Mouse (Mus musculus): Measurements from ENCODE around the gene P2rx3. TPM values are rescaled to one million over a fixed set of nuclear protein-coding genes. Genes with fewer than 3 reads are reported as not detected.

P2rx3 gene
- total RNA-seq (2021), result 1 to 10 TPM; 1.9 to 2.1 TPM
- long read RNA-seq, experiment 1, result 0 reads
- long read RNA-seq, experiment 2, result 0 reads

DNA sequence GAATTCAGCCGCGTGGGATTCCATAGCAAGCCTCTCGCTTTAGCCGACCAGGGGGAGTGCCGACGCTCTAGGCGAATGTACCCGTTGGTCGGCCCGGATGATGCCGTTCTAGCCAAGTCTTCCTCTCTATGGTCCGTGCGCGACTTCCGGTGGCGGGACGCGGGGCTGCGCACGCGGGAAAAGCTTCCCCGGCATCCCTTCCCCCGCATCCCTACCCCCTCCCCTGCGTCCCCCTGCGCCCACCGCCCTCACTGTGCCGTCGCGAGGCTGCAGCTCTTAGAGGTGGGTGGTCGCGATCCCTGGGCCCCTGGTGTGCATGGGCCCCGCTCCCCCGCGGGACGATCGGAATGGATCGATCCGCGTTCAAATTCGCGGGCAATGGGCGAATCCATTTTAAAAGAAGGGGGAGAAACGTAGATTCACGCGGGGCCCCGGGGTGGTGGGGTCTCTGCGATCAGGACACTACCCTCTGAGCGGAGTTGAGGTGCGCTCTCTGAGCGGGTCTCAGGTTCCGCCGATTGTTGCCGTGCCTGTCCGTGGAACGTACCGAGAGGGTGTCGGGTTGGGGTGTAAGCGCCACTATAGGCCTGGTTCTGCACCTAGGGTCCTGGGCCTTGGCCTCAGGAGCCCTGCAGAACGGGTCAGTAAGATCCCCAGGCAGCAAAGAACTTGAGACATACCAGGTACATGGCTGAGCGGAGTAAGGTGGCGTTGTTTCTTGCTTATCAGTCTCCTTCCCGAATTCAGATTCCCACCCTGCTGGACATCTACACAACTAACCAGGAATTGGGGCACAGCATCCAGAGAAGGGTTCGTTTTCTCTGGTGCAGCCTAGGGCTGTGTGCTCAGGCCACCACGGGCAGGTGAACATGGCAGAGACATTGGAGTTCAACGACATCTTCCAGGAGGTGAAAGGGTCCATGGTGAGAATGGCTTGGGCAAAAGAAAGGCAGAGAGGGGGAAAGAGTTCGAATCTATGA lies at the start of gene P2rx3, which contains the start of gene Ssrp1:
TSS of gene P2rx3 (minus strand) at position 416 of the 980 bp plus-strand sequence.
TSS of gene Ssrp1 (plus strand) at position 188 of the 980 bp plus-strand sequence.
- peak; percentile 91 to 93 for DNase-seq (ENCODE audit: low spot score in 2 of 2)

DNA sequence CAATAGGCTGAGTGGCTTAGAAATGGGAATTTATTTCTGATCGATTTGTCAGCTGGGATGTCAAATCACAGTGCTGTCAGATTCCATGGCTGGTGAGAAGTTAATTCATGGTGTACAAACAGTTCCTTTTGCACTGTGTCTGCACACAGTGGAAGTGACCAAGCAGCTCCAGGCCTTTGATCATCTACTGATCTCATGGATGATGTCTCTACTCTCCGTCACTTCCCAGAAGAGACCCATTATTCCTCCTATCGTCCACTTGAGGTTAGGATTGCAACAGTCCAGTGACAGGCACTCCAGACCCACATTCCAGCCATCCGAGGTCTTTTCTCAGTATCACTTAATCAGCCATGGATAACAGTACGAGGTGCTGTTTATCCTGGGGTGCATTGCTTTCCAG lies 36.5 kb upstream of the P2rx3 start:
- no peak for DNase-seq (ENCODE audit: low spot score in 2 of 2)

DNA sequence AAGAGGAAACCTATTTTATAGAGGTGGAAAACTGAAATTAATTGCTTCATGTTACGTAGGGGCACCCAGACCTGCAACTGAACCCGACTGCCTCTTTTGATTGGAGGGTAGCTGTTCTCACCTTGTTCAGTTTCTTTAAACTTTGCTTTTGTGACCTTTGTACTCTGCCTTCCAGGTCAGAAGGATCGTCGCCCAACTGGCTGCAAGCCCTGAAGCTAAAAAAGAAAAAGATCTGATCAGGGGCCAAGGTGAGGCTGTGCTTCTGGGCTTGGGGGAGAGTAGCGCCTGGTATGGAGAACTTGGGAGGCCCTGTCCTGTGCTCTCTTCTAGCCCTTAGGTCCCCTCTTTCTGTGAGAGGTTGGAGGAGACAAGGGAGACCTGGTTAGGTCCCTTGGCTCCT lies 34.7 kb upstream of the P2rx3 start:
- no peak for DNase-seq (ENCODE audit: low spot score in 2 of 2)

DNA sequence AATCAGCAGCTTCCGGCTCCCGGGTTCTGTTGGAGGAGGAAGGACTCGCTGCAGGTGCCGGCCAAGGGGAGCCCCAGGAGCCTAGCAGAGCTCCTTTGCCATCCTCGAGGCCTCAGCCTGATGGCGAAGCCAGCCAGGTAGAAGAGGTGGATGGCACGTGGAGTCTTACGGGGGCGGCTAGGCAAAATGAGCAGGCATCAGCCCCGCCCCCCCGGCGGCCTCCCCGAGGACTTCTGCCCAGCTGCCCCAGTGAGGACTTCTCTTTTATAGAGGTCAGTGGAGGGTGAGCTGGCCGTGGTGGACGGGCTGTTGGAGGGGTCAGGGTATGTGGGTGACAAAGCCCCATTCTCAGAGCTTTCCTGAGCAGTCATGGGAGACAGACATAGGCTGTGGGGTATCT lies 32.8 kb upstream of the P2rx3 start:
- no peak for DNase-seq (ENCODE audit: low spot score in 2 of 2)

DNA sequence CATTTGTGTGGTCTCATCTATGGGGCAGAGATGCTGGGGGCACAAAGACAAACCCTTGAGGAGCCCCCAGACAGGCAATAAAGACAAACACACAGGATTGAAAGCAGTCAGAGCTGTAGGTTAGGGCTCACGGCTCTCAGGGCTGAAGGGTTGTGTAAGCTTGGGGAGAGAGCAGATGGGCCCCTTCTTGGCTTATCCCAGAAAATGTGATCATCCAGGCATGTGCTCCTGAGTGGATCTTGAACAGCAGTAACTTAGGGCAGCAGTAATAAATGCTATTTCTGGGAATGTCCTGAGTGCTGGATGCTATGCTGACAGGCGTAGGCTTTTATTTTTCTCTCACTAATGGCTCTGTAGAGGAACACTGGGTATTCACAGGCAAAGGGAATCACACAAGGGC lies 31.4 kb upstream of the P2rx3 start:
- no peak for DNase-seq (ENCODE audit: low spot score in 2 of 2)

- DNase-seq (ENCODE audit: low spot score in 2 of 2), result no peak
Observed at GRCm38 (mm10) chr2:85067903-85068625, 30.8 kb upstream of the P2rx3 start.

DNA sequence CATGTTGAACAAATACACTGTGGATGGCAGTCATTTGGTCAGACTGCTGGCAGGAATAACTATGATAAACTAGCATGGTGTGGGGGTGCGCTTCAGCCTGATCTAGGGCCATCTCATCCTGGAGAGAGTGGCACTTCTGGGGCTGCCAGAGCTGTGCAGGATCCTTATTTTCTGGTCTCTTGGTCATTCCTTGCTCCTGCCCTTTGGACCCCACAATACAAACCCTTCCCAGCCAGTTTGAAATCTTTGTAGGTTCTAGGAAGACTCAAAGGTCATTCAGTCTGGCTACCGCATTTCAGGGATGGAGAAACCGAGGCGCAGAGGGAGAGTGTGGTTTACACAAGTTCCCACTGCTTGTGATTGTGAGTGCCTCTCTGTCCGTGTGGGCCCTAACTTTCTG lies 29.7 kb upstream of the P2rx3 start:
- no peak for DNase-seq (ENCODE audit: low spot score in 2 of 2)

DNA sequence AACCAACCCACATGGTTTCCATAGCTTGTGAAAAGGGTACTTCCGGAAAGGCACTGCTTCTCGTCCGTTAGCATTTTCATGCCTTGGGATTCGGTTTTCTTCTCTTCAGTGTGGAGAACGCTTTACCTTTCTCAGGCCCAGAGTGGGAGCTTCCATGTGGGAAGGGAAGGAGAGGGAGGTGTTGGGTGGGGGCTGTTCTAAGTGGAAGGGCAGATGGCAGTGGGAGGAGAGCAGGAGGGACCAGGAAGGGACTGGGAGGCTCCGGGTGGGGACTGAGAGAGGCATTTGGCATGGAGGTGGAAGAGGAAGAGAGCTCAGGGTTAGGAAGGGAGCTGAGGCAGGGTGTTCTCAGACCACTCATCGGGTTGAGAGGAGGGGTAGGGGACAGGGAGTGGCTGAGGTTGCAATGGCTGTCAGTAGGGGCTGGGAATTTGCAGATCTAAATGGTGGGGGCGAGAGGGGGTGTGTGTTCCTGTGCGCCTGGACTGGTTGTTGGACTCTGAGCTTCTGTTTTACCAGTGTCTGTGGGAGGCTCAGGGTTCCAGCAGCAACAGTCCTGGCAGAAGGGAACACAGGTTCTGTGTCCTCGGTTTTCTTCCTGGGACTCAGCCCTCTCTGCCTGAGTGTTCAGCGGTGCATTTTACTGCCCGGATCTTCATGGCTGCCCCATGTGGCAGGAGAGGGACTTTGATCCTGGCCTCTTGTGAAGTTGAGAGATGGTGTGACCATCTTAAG lies 28.0 kb upstream of the P2rx3 start:
- DNase-seq (ENCODE audit: low spot score in 2 of 2), result peak; percentile 62 to 77

GRCm38 (mm10) chr2:85061107-85061541 lies 23.9 kb upstream of the P2rx3 start:
- no peak for DNase-seq (ENCODE audit: low spot score in 2 of 2)

GRCm38 (mm10) chr2:85060591-85061060 lies 23.4 kb upstream of the P2rx3 start:
- DNase-seq (ENCODE audit: low spot score in 2 of 2), result no peak

DNA sequence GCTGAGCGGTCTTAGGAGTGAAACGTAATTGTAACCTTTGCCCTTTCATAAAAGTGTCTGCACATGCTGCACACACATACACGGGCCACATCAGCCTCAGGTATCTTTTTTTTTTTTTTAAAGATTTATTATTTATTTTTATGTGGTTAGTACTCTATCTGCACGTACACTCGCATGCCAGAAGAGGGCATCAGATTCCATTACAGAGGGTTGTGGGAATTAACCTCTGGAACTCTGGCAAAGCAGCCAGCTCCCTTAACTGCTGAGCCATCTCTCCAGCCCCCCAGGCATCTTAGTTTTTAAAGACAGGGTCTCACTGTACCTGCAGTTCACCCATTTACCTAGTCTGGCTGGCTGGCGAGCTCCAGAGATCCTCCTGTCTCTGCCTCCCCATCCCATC lies 22.4 kb upstream of the P2rx3 start:
- no peak for DNase-seq (ENCODE audit: low spot score in 2 of 2)

DNA sequence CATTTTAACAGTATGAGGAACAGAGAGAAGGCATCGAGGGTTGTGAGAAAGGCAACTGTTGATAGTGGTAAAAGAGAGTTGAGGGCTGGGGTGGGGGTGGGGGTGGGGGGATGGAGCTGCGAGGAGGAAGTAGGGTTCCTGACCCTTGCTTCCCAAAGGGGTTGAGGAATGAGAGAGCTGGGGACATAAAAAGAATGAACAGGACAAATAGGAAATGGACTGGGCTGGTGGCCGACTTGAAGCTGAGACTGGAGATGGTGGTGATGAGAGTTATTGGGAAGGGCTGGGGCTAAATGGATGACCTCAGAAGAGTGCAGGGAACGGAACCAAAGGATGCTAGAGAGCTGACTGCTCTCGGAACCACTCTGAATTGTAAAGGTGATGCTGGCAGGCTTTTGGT lies 19.4 kb upstream of the P2rx3 start:
- no peak for DNase-seq (ENCODE audit: low spot score in 2 of 2)

- no peak for DNase-seq (ENCODE audit: low spot score in 2 of 2)
Observed at GRCm38 (mm10) chr2:85053192-85053816, 16.0 kb upstream of the P2rx3 start.

- DNase-seq (ENCODE audit: low spot score in 2 of 2), result peak in 1 of 2 experiments; percentile 38
Observed at GRCm38 (mm10) chr2:85050746-85051145, 13.5 kb upstream of the P2rx3 start.

DNA sequence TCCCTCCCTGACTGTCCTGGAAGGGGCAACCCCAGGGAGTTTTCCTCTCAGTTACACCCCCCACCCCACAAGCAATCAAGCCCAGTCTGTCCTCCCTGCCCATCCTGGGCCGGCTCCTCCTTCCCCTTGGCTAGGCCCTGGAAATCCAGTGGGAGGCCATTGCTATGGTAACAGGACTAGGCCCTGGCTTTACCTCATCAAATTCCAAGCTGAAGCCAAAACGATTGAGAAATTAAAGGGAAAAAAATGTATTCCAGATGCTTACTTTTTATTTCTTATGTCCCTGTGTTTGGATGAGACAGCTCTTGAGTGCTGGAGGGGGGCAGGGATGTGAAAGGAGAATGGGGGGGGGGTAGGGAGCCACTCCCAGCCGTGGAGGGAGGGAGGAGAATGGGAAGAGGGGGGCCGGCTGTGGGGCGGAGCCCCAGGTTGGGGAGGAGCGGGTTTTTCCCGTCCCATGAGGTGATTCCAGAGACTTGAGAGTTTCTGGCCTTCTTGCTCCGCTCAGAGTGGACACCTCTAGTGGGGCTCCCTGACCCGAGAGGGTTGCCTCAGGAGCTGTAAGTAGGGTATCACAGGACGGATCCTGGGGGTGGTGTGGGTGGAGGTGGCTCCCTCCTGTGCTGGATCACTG lies 12.9 kb upstream of the P2rx3 start:
- DNase-seq (ENCODE audit: low spot score in 2 of 2), result peak; percentile 44 to 60

DNA sequence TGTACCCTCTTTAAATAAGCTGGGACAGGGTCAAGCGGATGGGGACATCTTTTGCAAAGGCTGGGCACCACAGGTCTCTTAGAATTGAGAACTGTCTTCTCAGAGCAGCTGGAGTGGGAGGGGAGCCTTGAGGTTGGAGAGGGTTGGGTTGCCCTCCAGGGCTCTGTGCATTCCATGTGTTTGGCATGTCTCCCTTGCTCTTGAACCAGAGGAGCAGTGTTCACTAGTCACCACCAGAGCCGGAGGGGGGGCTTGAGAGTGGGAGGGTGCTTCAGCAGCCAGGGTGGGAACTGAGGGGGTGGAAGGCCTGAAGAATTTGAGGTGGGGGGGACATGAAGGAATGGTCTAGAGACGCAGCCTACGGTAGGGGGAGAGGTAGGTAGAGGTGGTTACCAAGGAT lies 12.0 kb upstream of the P2rx3 start:
- no peak for DNase-seq (ENCODE audit: low spot score in 2 of 2)

- peak; percentile 74 to 80 for DNase-seq (ENCODE audit: low spot score in 2 of 2)
Observed at GRCm38 (mm10) chr2:85048168-85048751, 11.0 kb upstream of the P2rx3 start.

DNA sequence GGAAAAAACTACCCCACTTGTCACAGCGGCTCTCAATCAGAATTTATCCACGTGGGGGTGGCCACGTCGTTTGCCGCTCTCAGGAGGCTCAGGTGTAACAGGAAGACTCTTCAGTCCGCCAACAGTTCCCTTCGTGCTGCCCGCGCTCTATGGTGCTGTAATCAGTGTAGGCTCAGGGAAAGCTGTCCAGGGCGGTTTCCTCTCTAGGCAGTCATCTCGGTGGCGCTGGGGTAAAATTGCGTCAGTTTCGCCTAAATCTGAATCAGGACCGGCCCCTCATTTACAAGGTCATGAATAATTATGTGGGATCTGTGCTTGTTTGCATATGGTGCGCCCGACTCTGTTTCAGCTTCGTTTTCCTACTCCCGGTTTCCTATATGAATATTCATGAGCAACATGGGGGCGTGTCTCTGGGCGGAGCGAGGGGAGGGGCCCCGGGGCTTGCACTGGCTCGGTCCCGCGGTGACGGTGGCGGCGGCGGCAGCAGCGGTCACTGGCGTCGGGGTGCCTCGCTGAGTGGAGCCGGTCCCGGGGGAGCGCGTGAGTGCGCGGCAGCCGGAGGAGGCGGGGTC lies 10.4 kb upstream of the P2rx3 start, which contains the start of gene Tnks1bp1:
TSS of gene Tnks1bp1 (plus strand) at position 427 of the 572 bp plus-strand sequence.
- DNase-seq (ENCODE audit: low spot score in 2 of 2), result peak; percentile 93 to 94

DNA sequence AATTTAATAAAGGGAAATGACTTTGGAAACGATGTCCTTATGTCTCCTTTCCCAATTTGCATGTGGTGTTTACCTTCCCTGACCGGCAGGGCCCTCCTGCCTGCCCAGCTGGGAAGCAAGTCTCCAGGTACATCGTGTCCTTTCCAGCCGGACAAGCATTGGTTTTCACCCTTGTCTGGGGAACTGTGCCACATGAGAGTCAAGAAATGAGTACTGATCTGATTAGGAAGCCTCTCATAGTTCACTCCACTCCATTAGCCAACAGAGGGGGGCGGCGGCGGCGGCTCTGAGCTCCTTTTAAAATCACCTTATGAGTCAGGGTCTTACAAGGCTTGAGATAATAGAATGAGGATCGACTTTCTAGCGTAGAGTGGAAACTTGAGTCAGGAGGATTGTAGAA lies 9.8 kb upstream of the P2rx3 start:
- DNase-seq (ENCODE audit: low spot score in 2 of 2), result no peak
